Mouse (Mus musculus) layer of hippocampus, adult 6 months (tissue): ENCODE data around the gene Hist1h2be. TPM values are rescaled to one million over a fixed set of nuclear protein-coding genes. Genes with fewer than 3 reads are reported as not detected.

Experiments used
- long read RNA-seq, 2 experiments: library from polyadenylated mRNA; unstranded; transcript quantifications; one replicate each; pipeline ENCODE4 v2.0.0; 2019 to 2020
- polyA plus RNA-seq: library from polyadenylated mRNA; unstranded; fragments of <200 nt; fragmentation: Nextera tagmentation; gene quantifications from 2 replicates; pipeline ENCODE4 v1.2.3, GENCODE M21; 2021

The Hist1h2be gene
- 4.3 and 6.3 TPM in 2 replicates for polyA plus RNA-seq
- long read RNA-seq, experiment 1, transcript Hist1h2be-202 (2 exons, 2,480 nt), result major isoform, 8 of 11 reads
- long read RNA-seq, experiment 1, partial matches to known transcripts, result 0 of 11 reads
- long read RNA-seq, experiment 1, other reads (novel, unspliced or antisense), result 3 of 11 reads
- long read RNA-seq, experiment 2, transcript Hist1h2be-202 (2 exons, 2,480 nt), result major isoform, 7 of 14 reads
- long read RNA-seq, experiment 2, partial matches to known transcripts, result 0 of 14 reads
- long read RNA-seq, experiment 2, other reads (novel, unspliced or antisense), result 4 of 14 reads

DNA sequence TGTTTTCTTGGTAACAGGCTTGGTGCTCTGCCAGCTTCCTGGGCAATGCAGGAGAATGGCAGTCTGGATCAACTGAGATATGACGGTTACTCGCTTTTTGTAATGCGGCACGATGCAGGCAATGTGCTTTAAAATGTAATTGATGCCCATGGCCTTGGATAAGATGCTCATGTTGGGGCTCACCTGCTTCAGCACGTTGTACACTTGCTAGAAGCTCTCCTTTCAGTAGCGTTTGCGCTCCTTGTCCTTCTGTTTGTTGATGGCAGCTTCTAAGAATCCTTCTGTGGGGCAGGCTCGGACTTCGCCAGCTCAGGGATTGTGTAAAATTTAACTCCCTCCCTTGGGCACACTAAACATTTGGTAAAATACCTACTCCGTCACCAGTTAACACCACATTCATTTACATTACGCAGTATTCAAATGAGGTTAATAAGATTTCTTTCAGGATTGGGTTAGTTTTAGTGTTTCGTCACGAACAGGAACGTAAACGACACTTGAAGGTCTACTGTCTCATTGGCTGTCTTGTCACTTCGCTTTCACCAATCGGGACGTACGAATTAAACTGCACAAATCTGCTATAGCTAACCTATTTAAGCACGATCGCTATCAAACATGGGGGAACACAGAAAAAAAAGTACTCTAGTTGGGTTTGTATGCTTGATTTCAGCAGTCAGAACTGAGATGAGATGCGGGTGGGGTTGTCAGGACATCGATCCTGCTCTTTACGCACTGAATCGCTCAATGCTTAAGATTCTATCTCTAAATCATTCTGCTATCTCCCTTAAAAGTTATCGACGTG lies at the start of gene Hist1h2be:
TSS of gene Hist1h2be (minus strand) at position 392 of the 799 bp plus-strand sequence.

GRCm38 (mm10) chr13:23622175-23622671 lies 1.3 kb upstream of the Hist1h2be start, which contains the start of gene Hist1h1e:
Gene Hist1h1e, minus strand, starts transcription at chr13:23622558.

DNA sequence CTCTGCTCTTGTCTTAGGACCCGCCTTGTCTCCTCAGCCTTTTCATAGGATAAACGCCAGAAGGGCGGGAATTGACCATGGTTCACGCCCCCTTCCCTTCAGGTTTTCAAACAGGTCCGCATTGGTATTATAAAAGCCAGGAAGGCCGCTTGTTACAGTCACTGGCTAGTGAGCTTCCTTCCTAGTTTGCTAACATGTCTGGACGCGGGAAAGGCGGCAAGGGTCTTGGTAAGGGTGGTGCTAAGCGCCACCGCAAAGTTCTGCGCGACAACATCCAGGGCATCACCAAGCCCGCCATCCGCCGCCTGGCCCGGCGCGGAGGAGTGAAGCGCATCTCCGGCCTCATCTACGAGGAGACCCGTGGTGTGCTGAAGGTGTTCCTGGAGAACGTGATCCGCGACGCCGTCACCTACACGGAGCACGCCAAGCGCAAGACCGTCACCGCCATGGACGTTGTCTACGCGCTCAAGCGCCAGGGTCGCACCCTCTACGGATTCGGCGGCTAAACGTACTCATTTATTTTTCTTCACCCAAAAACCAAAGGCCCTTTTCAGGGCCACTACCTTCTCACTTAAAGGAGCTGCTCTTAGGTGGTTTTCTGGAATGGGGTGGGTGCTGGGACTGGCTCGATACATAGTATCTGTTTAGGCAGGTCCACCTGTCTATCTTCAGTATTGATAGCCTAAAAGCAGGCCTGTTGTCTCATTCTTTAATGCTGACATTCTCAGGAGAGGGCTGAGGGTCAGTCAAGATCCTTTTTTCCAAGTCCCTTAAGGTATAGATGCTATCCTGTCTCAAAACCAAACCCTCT lies 39.3 kb downstream of the Hist1h2be start, which contains the start of gene Hist1h4d:
TSS of gene Hist1h4d (plus strand) at position 191 of the 811 bp plus-strand sequence.

DNA sequence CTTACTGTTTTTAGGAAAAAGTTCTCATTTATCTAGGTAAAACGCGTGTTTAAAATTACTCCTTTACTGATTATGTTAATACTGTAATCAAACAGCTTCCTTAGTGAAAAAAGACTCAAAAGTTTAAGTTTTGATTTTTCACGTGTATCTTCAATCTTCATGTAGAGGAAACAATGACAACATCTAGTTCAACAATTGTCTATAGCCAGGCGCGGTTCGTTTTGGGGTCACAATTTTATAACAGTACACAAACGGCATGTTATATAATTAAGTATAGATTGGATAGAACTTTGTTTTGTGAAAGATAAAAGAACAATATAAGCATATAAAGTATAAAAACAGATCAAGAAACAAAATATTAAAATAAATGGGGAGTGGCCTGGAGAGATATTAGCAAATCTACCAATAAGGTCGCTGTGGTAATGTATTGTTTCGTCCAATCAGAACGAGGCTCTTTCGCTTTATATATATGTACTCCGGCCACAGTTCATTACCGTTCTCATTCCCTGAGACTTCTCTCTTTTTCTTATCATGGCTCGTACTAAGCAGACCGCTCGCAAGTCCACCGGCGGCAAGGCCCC lies 45.6 kb downstream of the Hist1h2be start, which contains the start of gene Hist1h3d:
TSS of gene Hist1h3d (plus strand) at position 493 of the 581 bp plus-strand sequence.

GRCm38 (mm10) chr13:23573898-23574524 lies 46.9 kb downstream of the Hist1h2be start, which contains the start of the genes Hist1h2bf and Hist1h2ad:
Gene Hist1h2bf, minus strand, starts transcription at chr13:23574196.
Gene Hist1h2ad, plus strand, starts transcription at chr13:23574381.

GRCm38 (mm10) chr13:23571022-23571503 lies 49.9 kb downstream of the Hist1h2be start, which contains the start of the genes Hist1h2ae and Hist1h2bg:
Gene Hist1h2ae, minus strand, starts transcription at chr13:23571220.
Gene Hist1h2bg, plus strand, starts transcription at chr13:23571396.

GRCm38 (mm10) chr13:23561883-23562659 lies 58.9 kb downstream of the Hist1h2be start, which contains the start of gene Hist1h3e:
Gene Hist1h3e, minus strand, starts transcription at chr13:23562369.

DNA sequence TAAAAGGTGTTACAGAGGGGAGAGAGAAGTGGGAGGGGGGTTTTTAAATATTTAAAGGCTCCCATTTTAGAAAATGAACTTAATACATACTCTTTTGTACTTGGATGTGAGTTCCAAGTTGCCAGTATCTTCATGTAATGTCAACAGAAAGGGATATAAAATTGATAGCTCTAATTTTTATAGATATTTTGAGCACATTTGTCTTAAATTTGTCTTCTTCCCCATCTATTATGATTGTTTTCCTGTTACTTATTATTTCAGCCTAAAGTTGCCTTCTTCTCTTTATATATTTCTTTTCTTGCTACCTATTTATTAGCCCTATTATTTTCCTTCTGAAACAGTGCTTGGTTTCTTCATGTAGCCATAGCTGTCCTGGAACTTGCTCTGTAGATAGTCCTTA lies 68.0 kb downstream of the Hist1h2be start, which contains the start of gene Hist1h1d:
TSS of gene Hist1h1d (plus strand) at position 301 of the 400 bp plus-strand sequence.

DNA sequence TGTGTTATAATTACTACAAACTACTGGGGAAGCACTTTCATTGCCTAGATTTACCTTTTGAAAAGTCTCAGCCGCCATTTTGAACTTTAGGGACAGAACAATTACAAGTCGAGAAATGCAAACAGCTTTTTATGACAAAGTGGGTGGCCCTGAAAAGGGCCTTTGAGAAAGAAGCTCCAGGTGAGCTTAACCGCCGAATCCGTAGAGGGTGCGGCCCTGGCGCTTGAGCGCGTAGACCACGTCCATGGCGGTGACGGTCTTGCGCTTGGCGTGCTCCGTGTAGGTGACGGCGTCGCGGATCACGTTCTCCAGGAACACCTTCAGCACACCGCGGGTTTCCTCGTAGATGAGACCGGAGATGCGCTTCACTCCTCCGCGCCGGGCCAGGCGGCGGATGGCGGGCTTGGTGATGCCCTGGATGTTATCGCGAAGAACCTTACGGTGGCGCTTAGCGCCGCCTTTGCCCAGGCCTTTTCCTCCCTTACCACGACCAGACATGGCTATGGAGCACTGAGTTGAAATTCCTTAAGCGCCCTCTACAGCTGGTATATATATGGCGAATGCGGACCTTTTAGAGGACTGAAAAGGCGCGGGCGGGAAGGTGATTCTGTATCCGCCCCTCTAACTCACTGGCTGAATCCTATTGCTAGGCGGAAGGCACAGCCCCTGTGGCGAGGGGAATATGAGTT lies 69.6 kb downstream of the Hist1h2be start, which contains the start of gene Hist1h4f:
TSS of gene Hist1h4f (minus strand) at position 503 of the 689 bp plus-strand sequence.

DNA sequence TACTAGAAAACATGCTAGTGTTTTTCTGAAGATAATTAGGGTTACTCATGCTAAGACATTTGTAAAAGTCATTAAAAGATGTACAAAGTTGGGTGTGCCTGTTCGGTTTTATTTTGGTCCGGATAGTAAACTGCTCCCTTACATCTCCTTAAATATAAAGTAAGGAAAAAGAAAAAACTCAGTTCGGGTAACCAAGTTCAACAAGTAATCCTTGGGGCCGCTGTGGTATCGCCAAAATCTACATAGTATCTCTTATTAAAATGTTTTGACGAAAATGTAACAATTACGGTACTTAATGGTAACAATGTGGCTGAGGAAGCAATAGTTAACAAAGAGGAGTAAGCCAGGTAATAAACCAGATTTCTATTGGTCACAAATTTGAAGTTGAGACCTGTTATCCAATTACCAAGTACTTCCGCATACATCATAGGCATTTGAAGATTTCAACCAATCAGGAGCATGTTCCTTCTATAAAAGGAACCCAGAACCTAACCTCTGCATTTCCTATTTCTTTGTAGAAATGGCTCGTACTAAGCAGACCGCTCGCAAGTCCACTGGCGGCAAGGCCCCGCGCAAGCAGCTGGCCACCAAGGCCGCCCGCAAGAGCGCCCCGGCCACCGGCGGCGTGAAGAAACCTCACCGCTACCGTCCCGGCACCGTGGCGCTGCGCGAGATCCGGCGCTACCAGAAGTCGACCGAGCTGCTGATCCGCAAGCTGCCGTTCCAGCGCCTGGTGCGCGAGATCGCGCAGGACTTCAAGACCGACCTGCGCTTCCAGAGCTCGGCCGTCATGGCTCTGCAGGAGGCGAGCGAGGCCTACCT lies 76.7 kb downstream of the Hist1h2be start, which contains the start of gene Hist1h3f:
TSS of gene Hist1h3f (plus strand) at position 88 of the 822 bp plus-strand sequence.

DNA sequence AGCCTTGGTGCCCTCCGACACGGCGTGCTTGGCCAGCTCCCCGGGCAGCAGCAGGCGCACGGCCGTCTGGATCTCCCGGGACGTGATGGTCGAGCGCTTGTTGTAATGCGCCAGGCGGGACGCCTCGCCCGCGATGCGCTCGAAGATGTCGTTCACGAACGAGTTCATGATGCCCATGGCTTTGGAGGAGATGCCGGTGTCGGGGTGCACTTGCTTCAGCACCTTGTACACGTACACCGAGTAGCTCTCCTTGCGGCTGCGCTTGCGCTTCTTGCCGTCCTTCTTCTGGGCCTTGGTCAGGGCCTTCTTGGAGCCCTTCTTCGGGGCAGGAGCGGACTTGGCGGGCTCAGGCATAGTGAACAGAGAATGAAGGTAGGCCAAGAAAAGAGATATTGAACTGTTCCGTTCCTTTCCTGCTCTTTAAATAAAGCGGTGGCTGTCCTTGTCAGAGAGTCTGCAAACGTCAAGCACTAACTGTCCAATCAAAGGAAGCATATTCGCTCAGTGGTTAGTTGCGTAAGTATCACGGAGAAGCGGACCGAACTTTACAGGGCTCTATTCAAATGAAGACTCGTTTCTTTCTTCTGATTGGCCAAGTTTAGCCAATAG lies 77.8 kb downstream of the Hist1h2be start, which contains the start of gene Hist1h2bh:
TSS of gene Hist1h2bh (minus strand) at position 394 of the 609 bp plus-strand sequence.

GRCm38 (mm10) chr13:23535137-23536075 lies 85.5 kb downstream of the Hist1h2be start, which contains the start of gene Hist1h3g:
Gene Hist1h3g, plus strand, starts transcription at chr13:23535422.

